Mouse (Mus musculus): ENCODE measurements around the gene Nol12.

DNA sequence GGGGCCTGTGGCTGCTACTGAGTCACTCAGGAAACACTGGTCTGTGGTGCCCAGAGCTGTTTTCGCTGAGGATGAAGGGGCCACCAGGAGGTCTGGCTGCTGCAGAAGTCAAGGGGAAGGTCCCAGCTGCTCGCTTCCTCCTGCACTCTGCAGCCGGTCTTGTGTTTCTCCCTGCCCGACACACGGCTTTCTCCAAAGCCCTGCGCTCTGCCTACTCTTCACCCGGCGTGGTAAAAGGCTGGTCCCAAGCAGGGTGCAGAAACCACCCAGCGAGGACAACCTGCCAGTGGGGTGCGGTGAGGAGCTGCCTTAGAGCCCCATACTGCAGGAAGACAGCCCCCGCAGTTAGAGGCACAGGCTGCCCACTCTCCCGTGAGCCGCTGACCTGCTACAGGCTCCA, 40.0 kb upstream of the Nol12 start:
- TF ChIP-seq CTCF (conservative IDR thresholded peaks at IDR 0.05; ENCODE audit: insufficient read depth, insufficient read length, low read depth, low read length) (no peak), POLR2A (IDR thresholded peaks at IDR 0.05; ENCODE audit: low read depth, low read length) (no peak)
